Mouse (Mus musculus) MEL (cell line): ENCODE results near the gene Olfr1065.

Source experiments
- CHD2 ChIP-seq: IDR thresholded peaks from 2 replicates; pipeline ENCODE4 v1.6.1; 2011; ENCODE audit warnings: low read length, improper control_type of control experiment
- CTCF ChIP-seq, 3 experiments: IDR thresholded peaks in 2 of 3; conservative IDR thresholded peaks in 1 of 3; 2 replicates each; pipeline ENCODE4 v1.5.1; 2011 to 2012; ENCODE audit warnings: low read length in 3 of 3, low read depth in 2 of 3, mild to moderate bottlenecking in 2 of 3, improper control_type of control experiment in 1 of 3, inconsistent platforms in 1 of 3, mixed read lengths in 1 of 3, moderate library complexity in 1 of 3; ENCODE audit not compliant: control insufficient read depth in 1 of 3, insufficient read depth in 1 of 3, poor library complexity in 1 of 3, severe bottlenecking in 1 of 3
- EP300 ChIP-seq, 2 experiments: IDR thresholded peaks; 2 replicates each; pipeline ENCODE4 v1.6.1; 2011; ENCODE audit warnings: improper control_type of control experiment in 2 of 2, low read length in 2 of 2, low read depth in 1 of 2, mild to moderate bottlenecking in 1 of 2
- KAT2A ChIP-seq: conservative IDR thresholded peaks from 2 replicates; pipeline ENCODE4 v1.6.1; 2012; ENCODE audit warnings: low read depth, low read length, improper control_type of control experiment, inconsistent platforms
- MAFK ChIP-seq: IDR thresholded peaks from 2 replicates; pipeline ENCODE4 v1.6.1; 2011; ENCODE audit warnings: low read depth, mild to moderate bottlenecking, low read length, improper control_type of control experiment, borderline replicate concordance
- MAX ChIP-seq: IDR thresholded peaks from 2 replicates; pipeline ENCODE4 v1.6.1; 2011; ENCODE audit warnings: low read length, improper control_type of control experiment
- MAZ ChIP-seq: IDR thresholded peaks from 2 replicates; pipeline ENCODE4 v1.6.1; 2012; ENCODE audit warnings: low read depth, mild to moderate bottlenecking, inconsistent platforms, low read length, improper control_type of control experiment
- POLR2A ChIP-seq, 2 experiments: IDR thresholded peaks; 2 replicates each; pipeline ENCODE4 v1.6.1; 2011 to 2012; ENCODE audit warnings: low read length in 2 of 2, mild to moderate bottlenecking in 2 of 2, control low read depth in 1 of 2, improper control_type of control experiment in 1 of 2, low read depth in 1 of 2, moderate library complexity in 1 of 2; ENCODE audit not compliant: control insufficient read depth in 1 of 2, insufficient read depth in 1 of 2, poor library complexity in 1 of 2
- SIN3A ChIP-seq: IDR thresholded peaks from 2 replicates; pipeline ENCODE4 v1.6.1; 2012; ENCODE audit warnings: low read length, improper control_type of control experiment, inconsistent platforms
- SMC3 ChIP-seq: IDR thresholded peaks from 2 replicates; pipeline ENCODE4 v1.6.1; 2011; ENCODE audit warnings: low read depth, low read length, improper control_type of control experiment
- TCF12 ChIP-seq: IDR thresholded peaks from 2 replicates; pipeline ENCODE4 v1.6.1; 2014; ENCODE audit warnings: low read depth, mild to moderate bottlenecking, inconsistent platforms, low read length, improper control_type of control experiment, moderate library complexity
- USF2 ChIP-seq, 2 experiments: IDR thresholded peaks; 2 replicates each; pipeline ENCODE4 v1.6.1; 2011 to 2012; ENCODE audit warnings: improper control_type of control experiment in 2 of 2, low read length in 2 of 2, borderline replicate concordance in 1 of 2, inconsistent platforms in 1 of 2, low read depth in 1 of 2, mild to moderate bottlenecking in 1 of 2; ENCODE audit not compliant: insufficient read depth in 1 of 2

- TF ChIP-seq EP300 (IDR thresholded peaks at IDR 0.05; ENCODE audit: low read depth in 1 of 2, low read length in 2 of 2) (no peak), CHD2 (no peak), MAFK (no peak), CTCF (IDR thresholded peaks at IDR 0.05 in 2 of 3, conservative IDR thresholded peaks at IDR 0.05 in 1 of 3; ENCODE audit: control insufficient read depth in 1 of 3, insufficient read depth in 1 of 3, low read depth in 2 of 3, low read length in 3 of 3, poor library complexity in 1 of 3, severe bottlenecking in 1 of 3) (no peak), MAZ (no peak), TCF12 (no peak), SMC3 (no peak), USF2 (IDR thresholded peaks at IDR 0.05; ENCODE audit: borderline replicate concordance in 1 of 2, insufficient read depth in 1 of 2, low read depth in 1 of 2, low read length in 2 of 2) (no peak), SIN3A (no peak), KAT2A (no peak), MAX (no peak), POLR2A (IDR thresholded peaks at IDR 0.05; ENCODE audit: control insufficient read depth in 1 of 2, insufficient read depth in 1 of 2, low read depth in 1 of 2, low read length in 2 of 2, poor library complexity in 1 of 2) (no peak)
These were observed 55.3 kb downstream of the Olfr1065 start for GRCm38 (mm10) chr2:86395114-86395513.
